Mouse (Mus musculus) liver, adult 2 months (tissue): ENCODE data around the gene Jmjd7. TPM values are rescaled to one million over a fixed set of nuclear protein-coding genes. Genes with fewer than 3 reads are reported as not detected.

Experiments used
- DNase-seq: peaks from one replicate; pipeline ENCODE4 v3.0.0-alpha.2; 2011; ENCODE audit warnings: low read depth, low spot score; ENCODE audit errors: extremely low read depth
- H3K27ac ChIP-seq: fragments of 200-500 bp; replicated peaks from 2 replicates; pipeline ENCODE4 v1.5.1; 2012; ENCODE audit warnings: low read depth, mild to moderate bottlenecking, control low read depth, inconsistent platforms, low read length; ENCODE audit not compliant: insufficient read depth
- H3K27me3 ChIP-seq: fragments of 200-500 bp; 2 replicates; pipeline ENCODE4 v1.6.1; 2012; ENCODE audit warnings: mild to moderate bottlenecking, moderate library complexity, low read length, inconsistent platforms; ENCODE audit not compliant: control insufficient read depth, insufficient read depth
- H3K36me3 ChIP-seq: fragments of 200-500 bp; 2 replicates; pipeline ENCODE4 v1.6.1; 2012; ENCODE audit warnings: low read length, inconsistent platforms; ENCODE audit not compliant: control insufficient read depth, insufficient read depth
- H3K4me1 ChIP-seq: fragments of 200-500 bp; 2 replicates; pipeline ENCODE4 v1.6.1; 2011; ENCODE audit warnings: low read length; ENCODE audit not compliant: control insufficient read depth, insufficient read depth
- H3K4me3 ChIP-seq: fragments of 200-500 bp; 2 replicates; pipeline ENCODE4 v1.5.1; 2011; ENCODE audit warnings: low read depth, mild to moderate bottlenecking, control low read depth, low read length, moderate library complexity; ENCODE audit not compliant: insufficient read depth
- H3K79me2 ChIP-seq: fragments of 200-500 bp; 2 replicates; pipeline ENCODE4 v1.6.1; 2012; ENCODE audit warnings: inconsistent platforms, mild to moderate bottlenecking, low read length, moderate library complexity; ENCODE audit not compliant: control insufficient read depth, insufficient read depth
- H3K9ac ChIP-seq: fragments of 200-500 bp; 2 replicates; pipeline ENCODE4 v1.6.1; 2012; ENCODE audit warnings: low read depth, mild to moderate bottlenecking, control low read depth, inconsistent platforms, low read length
- CTCF ChIP-seq: fragments of 200-500 bp; IDR thresholded peaks from 2 replicates; pipeline ENCODE4 v1.5.1; 2011; ENCODE audit warnings: low read depth, low read length, control low read depth
- POLR2A ChIP-seq: fragments of 200-500 bp; IDR thresholded peaks from 2 replicates; pipeline ENCODE4 v1.6.1; 2011; ENCODE audit warnings: low read length, control low read depth; ENCODE audit not compliant: insufficient read depth; ENCODE audit errors: extremely low read depth
- WGBS: fragments of 180-500 bp; shearing (Covaris S2); methylation state at CpG from one replicate; pipeline ENCODE4 v1.1.7; 2018; 5-methylcytosine and 5-hydroxymethylcytosine counted together
- polyA plus RNA-seq: library from polyadenylated mRNA; depleted of rRNA; stranded (reverse); fragments of >200 nt; gene quantifications from 2 replicates; pipeline ENCODE4 v1.2.3, GENCODE M21; 2012
- total RNA-seq: library from RNA; depleted of rRNA; stranded (reverse); fragments of >200 nt; gene quantifications from 2 replicates; pipeline ENCODE4 v1.2.3, GENCODE M21; 2014

Gene Jmjd7
- total and polyA plus RNA-seq, 2 experiments, result 1.7 to 4.6 TPM

DNA sequence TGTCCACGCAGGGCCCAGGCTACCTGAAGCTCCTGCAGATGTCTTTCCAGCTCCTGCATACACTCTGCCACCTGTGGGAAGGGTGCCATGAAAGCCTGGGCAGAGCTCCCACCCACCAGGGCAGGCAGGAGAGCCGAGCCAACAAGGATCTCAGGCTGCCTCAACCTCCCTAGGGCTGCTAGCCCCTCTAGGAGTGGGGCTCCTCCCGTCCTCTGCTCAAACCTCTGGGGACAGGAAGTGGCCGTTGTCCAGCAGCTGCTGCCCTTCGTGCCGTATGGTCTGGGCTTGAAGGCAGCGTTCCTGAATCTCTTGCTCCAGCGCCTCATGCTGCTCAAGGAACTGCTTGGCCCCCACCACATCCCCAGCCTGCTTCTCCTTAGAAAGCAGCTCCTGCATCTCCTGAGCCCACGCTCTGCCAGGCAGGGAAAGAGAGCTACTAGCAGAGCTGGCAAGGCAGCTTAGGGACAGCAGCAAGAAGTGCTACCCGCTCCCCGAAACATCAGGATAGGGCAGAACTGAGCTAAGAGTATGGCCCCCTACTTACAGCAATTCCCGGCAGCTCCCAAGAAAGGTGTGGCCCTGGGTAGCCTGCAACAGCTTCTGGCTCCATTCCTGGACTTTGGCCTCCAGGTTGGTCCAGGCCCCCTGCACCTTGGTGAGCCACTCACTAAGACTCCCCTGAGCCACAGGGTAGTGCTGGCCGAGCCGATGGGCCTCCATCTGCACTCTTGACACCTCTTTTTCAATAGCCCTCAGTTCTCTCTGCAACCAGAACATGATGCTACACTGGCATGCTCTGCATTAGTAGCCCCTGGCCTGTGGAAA is 19.4 kb downstream of the Jmjd7 start:
- no peak overlapping the region for H3K9ac ChIP-seq
- H3K27me3 ChIP-seq, result no peaks in the 10 kb centered on the region
- H3K79me2 ChIP-seq, result no peaks in the 10 kb centered on the region
- WGBS, result 82% methylated on average over 14 of the region's 14 CpGs
- TF ChIP-seq POLR2A, result no peak
- TF ChIP-seq CTCF, result no peak
- H3K4me1 ChIP-seq, result no peaks in the 10 kb centered on the region
- H3K27ac ChIP-seq, result no peak overlapping the region
- DNase-seq, result no peak
- H3K36me3 ChIP-seq, result no peaks in the 10 kb centered on the region
- H3K4me3 ChIP-seq, result no peak overlapping the region

DNA sequence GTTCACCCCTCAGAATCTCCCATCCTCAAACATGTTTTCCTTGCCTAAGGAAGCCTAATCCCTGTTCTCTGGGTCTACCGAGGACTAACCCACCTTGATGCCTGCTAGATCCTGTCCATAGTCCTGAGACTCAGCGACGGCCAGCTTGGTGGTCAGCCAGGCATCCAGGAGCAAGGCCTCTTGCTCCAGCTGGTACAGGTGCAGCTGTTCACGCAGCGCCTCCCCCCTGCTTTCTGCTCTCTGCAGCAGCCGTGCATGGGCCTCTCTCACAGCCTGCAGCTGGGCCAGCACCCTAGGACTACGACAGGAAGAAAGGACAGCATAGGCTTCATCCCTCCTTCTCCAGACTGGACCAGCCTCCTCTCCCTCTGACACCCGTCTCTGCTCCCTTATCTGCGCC is 20.9 kb downstream of the Jmjd7 start:
- Histone ChIP-seq H3K79me2 (no peaks in the 10 kb centered on the region), H3K4me1 (no peaks in the 10 kb centered on the region), H3K4me3 (no peak overlapping the region), H3K27ac (no peak overlapping the region), H3K9ac (no peak overlapping the region), H3K36me3 (no peaks in the 10 kb centered on the region), H3K27me3 (no peaks in the 10 kb centered on the region)
- TF ChIP-seq CTCF (no peak), POLR2A (no peak)
- DNase-seq, result no peak
- WGBS, result 84% methylated on average over 9 of the region's 9 CpGs

DNA sequence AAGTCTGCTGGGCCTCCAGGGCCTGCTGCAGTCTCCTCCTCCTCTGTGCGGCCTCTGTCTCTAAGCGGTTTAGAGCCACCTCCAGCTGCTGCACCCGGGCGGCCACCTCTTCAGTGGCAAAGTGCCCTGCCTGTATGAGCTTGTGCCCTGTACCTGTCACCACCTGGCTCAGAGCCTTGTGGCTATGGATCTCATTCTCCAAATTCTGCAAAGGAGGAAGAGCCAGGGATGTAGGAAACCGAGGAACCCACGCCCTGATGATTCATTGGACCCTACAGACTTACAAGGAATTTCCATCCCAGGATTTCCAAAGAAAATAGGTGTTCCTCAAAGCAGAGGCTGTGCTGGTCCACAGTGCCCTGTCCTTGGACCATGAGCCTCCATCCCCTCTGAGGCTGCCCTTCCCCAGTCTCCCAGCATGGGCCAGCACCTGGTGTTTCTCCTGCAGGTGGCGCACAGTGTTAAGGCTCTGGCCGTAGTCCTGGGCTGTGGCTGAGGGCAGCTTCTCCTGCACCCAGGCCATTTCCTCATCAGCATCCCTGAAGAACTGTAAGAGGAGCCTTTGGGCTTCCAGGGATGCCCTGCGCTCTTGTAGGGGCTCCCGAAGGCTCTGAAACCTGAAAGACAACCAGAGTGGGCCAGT is 22.5 kb downstream of the Jmjd7 start:
- TF ChIP-seq CTCF (peak; percentile 94), POLR2A (no peak)
- H3K4me3 ChIP-seq, result no peak overlapping the region
- WGBS, result 63% methylated on average over 10 of the region's 10 CpGs
- peak; percentile 37 for DNase-seq
- no peak overlapping the region for H3K27ac ChIP-seq
- no peaks in the 10 kb centered on the region for H3K27me3 ChIP-seq
- H3K79me2 ChIP-seq, result no peaks in the 10 kb centered on the region
- no peaks in the 10 kb centered on the region for H3K36me3 ChIP-seq
- H3K4me1 ChIP-seq, result no peaks in the 10 kb centered on the region
- no peak overlapping the region for H3K9ac ChIP-seq

- Histone ChIP-seq H3K4me1 (no peaks in the 10 kb centered on the region), H3K27me3 (no peaks in the 10 kb centered on the region), H3K9ac (no peak overlapping the region), H3K79me2 (no peaks in the 10 kb centered on the region), H3K36me3 (no peaks in the 10 kb centered on the region), H3K4me3 (no peak overlapping the region), H3K27ac (no peak overlapping the region)
- TF ChIP-seq POLR2A, result no peak
- TF ChIP-seq CTCF, result no peak
- no peak for DNase-seq
- 55% methylated on average over 6 of the region's 6 CpGs for WGBS
These were observed 24.1 kb downstream of the Jmjd7 start for GRCm38 (mm10) chr2:120051405-120051804.

GRCm38 (mm10) chr2:120054771-120055552 is 27.7 kb downstream of the Jmjd7 start:
- Histone ChIP-seq H3K9ac (no peak overlapping the region), H3K27me3 (no peaks in the 10 kb centered on the region), H3K4me3 (no peak overlapping the region), H3K36me3 (no peaks in the 10 kb centered on the region), H3K79me2 (no peaks in the 10 kb centered on the region), H3K4me1 (peaks cover 5% of the 10 kb centered on the region), H3K27ac (no peak overlapping the region)
- 72% methylated on average over 12 of the region's 12 CpGs for WGBS
- DNase-seq, result peak; percentile 65
- TF ChIP-seq POLR2A (no peak), CTCF (no peak)
